Comparison of ENCODE assay signal across 16 mouse cellular contexts in the genomic region with DNA sequence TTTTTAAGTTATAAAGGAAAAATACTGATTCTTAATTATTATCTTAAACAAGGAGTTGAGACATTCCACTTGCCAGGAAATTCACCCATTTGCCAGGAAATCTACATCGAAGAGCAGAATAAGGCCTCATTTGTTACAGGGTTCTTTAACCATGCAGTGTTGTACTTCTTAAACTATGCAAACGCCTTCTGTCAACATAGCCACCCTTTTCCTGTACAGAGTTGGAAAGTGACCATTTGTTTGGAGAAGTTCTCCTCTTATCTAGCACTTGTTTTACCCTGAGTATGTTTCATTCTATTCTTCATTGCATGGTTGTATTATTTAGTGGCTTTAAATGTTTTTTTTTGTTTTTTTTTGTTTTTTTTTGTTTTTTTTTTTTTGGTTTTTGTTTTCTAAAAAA.
"Had no signal": no experiment of that assay in that cellular context is flagged by ENCODE, and none has a peak within 500 bp of the region (broad histone marks: within the 10 kb centered on the region; RNA-seq: fewer than 3 reads in every experiment).

No protein-coding gene starts in this region.

- H3K4me3 ChIP-seq: neural tube, embryonic 12.5 days; neural tube, embryonic 13.5 days; neural tube, embryonic 15.5 days; stomach, embryonic 15.5 days had no signal

- H3K9me3 ChIP-seq: stomach, embryonic 15.5 days had no signal

- H3K9ac ChIP-seq: neural tube, embryonic 12.5 days; neural tube, embryonic 13.5 days; neural tube, embryonic 15.5 days; stomach, embryonic 15.5 days had no signal

- H3K4me2 ChIP-seq: neural tube, embryonic 12.5 days; neural tube, embryonic 13.5 days; neural tube, embryonic 15.5 days; stomach, embryonic 15.5 days had no signal

- H3K27me3 ChIP-seq: neural tube, embryonic 12.5 days; neural tube, embryonic 13.5 days; neural tube, embryonic 15.5 days; stomach, embryonic 15.5 days had no signal

- DNase-seq: retina, postnatal 1 day; right cerebral cortex, adult 18-20 months; right cerebral cortex, postnatal 14 days; right cerebral cortex, postnatal 25 days; right cerebral cortex, postnatal 4 days; spleen, adult 18-20 months; thymus, adult 18-20 months; thymus, adult 2 months; thymus, postnatal 14 days; thymus, postnatal 25 days; thymus, postnatal 36 days; thymus, postnatal 4 days had no signal

- H3K27ac ChIP-seq: neural tube, embryonic 12.5 days; neural tube, embryonic 13.5 days; neural tube, embryonic 15.5 days; stomach, embryonic 15.5 days had no signal

- H3K4me1 ChIP-seq: neural tube, embryonic 12.5 days; neural tube, embryonic 13.5 days; neural tube, embryonic 15.5 days; stomach, embryonic 15.5 days had no signal

- H3K36me3 ChIP-seq: neural tube, embryonic 12.5 days; neural tube, embryonic 13.5 days; neural tube, embryonic 15.5 days; stomach, embryonic 15.5 days had no signal
